In genomic region chr12:102758403-102758756, GRCm38 (mm10) we compare ENCODE assay signal across 8 mouse cellular contexts. TPM values are rescaled to one million over a fixed set of nuclear protein-coding genes. Genes with fewer than 3 reads are reported as not detected.
DNase-seq lines count a peak whose midpoint lies in the region; ATAC-seq lines count a peak whose summit lies in the region.

Gene Gm20604, minus strand, starts transcription at chr12:102758672.

- H3K4me2 ChIP-seq in lung, embryonic 16.5 days (ENCODE audit: low read depth, low read length) = peak within 1 kb of the TSS; percentile 83
- H3K4me2 ChIP-seq in embryonic facial prominence, embryonic 13.5 days = peak within 1 kb of the TSS; percentile 86
- H3K4me2 ChIP-seq in intestine, embryonic 14.5 days (ENCODE audit: low read length) = peak within 1 kb of the TSS; percentile 94

- 0 out of 2 replicates have a peak, but pooled peaks cover 2% of the 10 kb centered on the region for H3K36me3 ChIP-seq in lung, embryonic 16.5 days (ENCODE audit: control insufficient read depth, insufficient read depth, low read length)
- peaks cover 3% of the 10 kb centered on the region for H3K36me3 ChIP-seq in embryonic facial prominence, embryonic 13.5 days
- H3K36me3 ChIP-seq in intestine, embryonic 14.5 days (ENCODE audit: control insufficient read depth, insufficient read depth, low read length) = peaks cover 14% of the 10 kb centered on the region
- H3K36me3 ChIP-seq in macrophage (ENCODE audit: inconsistent target) = peaks cover 11% of the 10 kb centered on the region; the same call in 1 of the 2 replicates

- peaks cover 16% of the 10 kb centered on the region for H3K4me1 ChIP-seq in lung, embryonic 16.5 days (replicated peaks; ENCODE audit: control insufficient read depth, insufficient read depth, low read length)
- H3K4me1 ChIP-seq in embryonic facial prominence, embryonic 13.5 days = peaks cover 23% of the 10 kb centered on the region
- H3K4me1 ChIP-seq in intestine, embryonic 14.5 days (replicated peaks; ENCODE audit: control insufficient read depth, insufficient read depth, low read length) = peaks cover 10% of the 10 kb centered on the region; the same call in 1 of the 2 replicates

- H3K27me3 ChIP-seq in lung, embryonic 16.5 days (ENCODE audit: control insufficient read depth, insufficient read depth, low read depth, low read length) = no peaks in the 10 kb centered on the region
- no peaks in the 10 kb centered on the region for H3K27me3 ChIP-seq in embryonic facial prominence, embryonic 13.5 days
- H3K27me3 ChIP-seq in intestine, embryonic 14.5 days (replicated peaks; ENCODE audit: control insufficient read depth, insufficient read depth, low read length) = no peaks in the 10 kb centered on the region

- H3K27ac ChIP-seq in lung, embryonic 16.5 days (ENCODE audit: low read length) = peak within 1 kb of the TSS; percentile 95
- H3K27ac ChIP-seq in embryonic facial prominence, embryonic 13.5 days = peak within 1 kb of the TSS; percentile 87
- peak within 1 kb of the TSS; percentile 87 for H3K27ac ChIP-seq in intestine, embryonic 14.5 days (ENCODE audit: low read depth)
- H3K27ac ChIP-seq in macrophage = peak within 1 kb of the TSS; percentile 58

- ATAC-seq in lung, embryonic 16.5 days (ENCODE audit: low read depth) = no peak
- no peak for ATAC-seq in embryonic facial prominence, embryonic 13.5 days (ENCODE audit: insufficient number of reproducible peaks, insufficient read depth, low FRiP score, low TSS enrichment, low read depth)
- ATAC-seq in intestine, embryonic 14.5 days (replicated peaks; ENCODE audit: low FRiP score, low TSS enrichment, low read depth) = no peak

- H3K79me2 ChIP-seq in macrophage (ENCODE audit: inconsistent target) = peaks cover 78% of the 10 kb centered on the region

- WGBS in lung, embryonic 16.5 days = under 1% methylated on average over 10 of the region's 10 CpGs
- WGBS in embryonic facial prominence, embryonic 13.5 days = under 1% methylated on average over 10 of the region's 10 CpGs
- under 1% methylated on average over 10 of the region's 10 CpGs for whole genome bisulfite sequencing in intestine, embryonic 14.5 days
- WGBS in macrophage (ENCODE audit: missing documents) = 0% methylated on average over 9 of the region's 10 CpGs

- H3K9ac ChIP-seq in lung, embryonic 16.5 days (ENCODE audit: low read length) = peak within 1 kb of the TSS; percentile 73
- peak within 1 kb of the TSS; percentile 87 for H3K9ac ChIP-seq in embryonic facial prominence, embryonic 13.5 days
- peak within 1 kb of the TSS; percentile 74 for H3K9ac ChIP-seq in intestine, embryonic 14.5 days (ENCODE audit: low read length)

- no peak for DNase-seq in lung, postnatal 4 days
- peak; percentile 56 for DNase-seq in intestine, embryonic 14.5 days (ENCODE audit: low spot score)
- no peak for DNase-seq in frontal cortex, postnatal 36 days (ENCODE audit: low spot score in 2 of 2)
- no peak for DNase-seq in Muller cell, postnatal 12 days (ENCODE audit: inconsistent ontology term)
- DNase-seq in thymus, postnatal 10 days (ENCODE audit: low spot score in 2 of 2) = no peak

- H3K9me3 ChIP-seq in lung, embryonic 16.5 days (ENCODE audit: control insufficient read depth, low read length) = no peaks in the 10 kb centered on the region
- no peaks in the 10 kb centered on the region for H3K9me3 ChIP-seq in embryonic facial prominence, embryonic 13.5 days
- no peaks in the 10 kb centered on the region for H3K9me3 ChIP-seq in intestine, embryonic 14.5 days (ENCODE audit: control insufficient read depth, low read length)

- peak within 1 kb of the TSS; percentile 70 for H3K4me3 ChIP-seq in lung, embryonic 16.5 days (ENCODE audit: low read length)
- peak within 1 kb of the TSS; percentile 93 for H3K4me3 ChIP-seq in embryonic facial prominence, embryonic 13.5 days
- peak within 1 kb of the TSS; percentile 83 for H3K4me3 ChIP-seq in intestine, embryonic 14.5 days (ENCODE audit: low read depth, low read length)
- H3K4me3 ChIP-seq in macrophage (ENCODE audit: inconsistent target) = peak within 1 kb of the TSS; percentile 90

RNA-seq across cellular contexts. Expression of gene Gm20604, which starts in this region (rescaled TPM):
- polyA plus RNA-seq in lung, embryonic 16.5 days (2015; fragmentation: Nextera tagmentation; extraction: Ambion mirVana) = 22.8 and 26.5 TPM in 2 replicates
- polyA plus RNA-seq in embryonic facial prominence, embryonic 13.5 days (2015; fragmentation: Nextera tagmentation; extraction: Ambion mirVana) = 28.5 and 29.5 TPM in 2 replicates
- polyA plus RNA-seq in intestine, embryonic 14.5 days (2014; fragmentation: Nextera tagmentation; extraction: Ambion mirVana) = 24.2 TPM in 2 replicates
- 1 to 10 TPM; 1.1 to 7.9 (median 2.6) TPM for total RNA-seq in macrophage (2018; cell fraction: chromatin; rRNA removed)
- 1 to 10 TPM; 3.1 to 6.8 (median 5.1) TPM for total RNA-seq in macrophage (2018; cell fraction: cytosol; rRNA removed)
- total RNA-seq in macrophage (2018; cell fraction: nucleus; rRNA removed) = 10 to 100 TPM in 1 of 26 experiments, 1 to 10 TPM in 25; 2.1 to 10.3 (median 4.5) TPM
- polyA plus RNA-seq in macrophage (2018) = 4.1 to 7.2 TPM (median 4.5 TPM) in 3 replicates
